Mouse (Mus musculus): ENCODE data around the gene Aatk.

- TF ChIP-seq CTCF (IDR thresholded peaks at IDR 0.05; ENCODE audit: low read depth, low read length) (no peak), GATA1 (IDR thresholded peaks at IDR 0.05; ENCODE audit: borderline replicate concordance, low read length) (no peak)
These were observed 35.0 kb downstream of the Aatk start for GRCm38 (mm10) chr11:120011761-120012560.

Measured in G1E (cell line).